Mouse (Mus musculus) hindbrain, postnatal 0 days (tissue): ENCODE data around the gene Dmrtc2. TPM values are rescaled to one million over a fixed set of nuclear protein-coding genes. Genes with fewer than 3 reads are reported as not detected.

ENCODE experiments used
- ATAC-seq: fragments of 200-750 bp; cut with Nextera tagmentation; 2 replicates; pipeline ENCODE4 v1.8.0; 2017; ENCODE audit warnings: mild to moderate bottlenecking, moderate TSS enrichment, moderate library complexity
- DNase-seq: peaks from one replicate; pipeline ENCODE4 v3.0.0-alpha.2; 2015; ENCODE audit warnings: low spot score
- H3K27ac ChIP-seq: fragments of 300-500 bp; sonication (generic); 2 replicates; pipeline ENCODE4 v1.5.1; 2014; ENCODE audit warnings: mild to moderate bottlenecking
- H3K27me3 ChIP-seq: fragments of 300-500 bp; sonication (generic); 2 replicates; pipeline ENCODE4 v1.6.1; 2014; ENCODE audit warnings: low read length, mixed read lengths; ENCODE audit not compliant: insufficient read depth
- H3K36me3 ChIP-seq: fragments of 300-500 bp; sonication (generic); 2 replicates; pipeline ENCODE4 v1.6.1; 2014; ENCODE audit warnings: low read length, mixed read lengths; ENCODE audit not compliant: insufficient read depth
- H3K4me1 ChIP-seq: fragments of 300-500 bp; sonication (generic); 2 replicates; pipeline ENCODE4 v1.6.1; 2014; ENCODE audit warnings: antibody characterized with exemption, low read length, mixed read lengths; ENCODE audit not compliant: insufficient read depth
- H3K4me2 ChIP-seq: fragments of 300-500 bp; sonication (generic); 2 replicates; pipeline ENCODE4 v1.6.1; 2014; ENCODE audit warnings: low read depth, mild to moderate bottlenecking, low read length, moderate library complexity, mixed read lengths
- H3K4me3 ChIP-seq: fragments of 300-500 bp; sonication (generic); 2 replicates; pipeline ENCODE4 v1.5.1; 2014; ENCODE audit warnings: low read length
- H3K9ac ChIP-seq: fragments of 300-500 bp; sonication (generic); replicated peaks from 2 replicates; pipeline ENCODE4 v1.6.1; 2014; ENCODE audit warnings: mild to moderate bottlenecking, low read length, moderate library complexity, mixed read lengths
- H3K9me3 ChIP-seq: fragments of 300-500 bp; sonication (generic); 2 replicates; pipeline ENCODE4 v1.6.1; 2016; ENCODE audit warnings: low read length, mixed read lengths
- CTCF ChIP-seq: IDR thresholded peaks from 2 replicates; pipeline ENCODE4 v1.5.1; 2016; ENCODE audit warnings: antibody characterized with exemption, control low read depth, low read depth
- WGBS: fragments of 180-500 bp; shearing (Covaris S2); extraction: QIAGEN DNeasy Blood & Tissue Kit; methylation state at CpG from one replicate; pipeline ENCODE4 v1.1.7; 2014; 5-methylcytosine and 5-hydroxymethylcytosine counted together
- polyA plus RNA-seq: library from polyadenylated mRNA; unstranded; fragments of >200 nt; fragmentation: Nextera tagmentation; extraction: Ambion mirVana; gene quantifications from 2 replicates; pipeline ENCODE4 v1.2.1, GENCODE M21; 2015
- total RNA-seq: library from RNA; depleted of rRNA; stranded (reverse); fragments of >200 nt; gene quantifications from 2 replicates; pipeline ENCODE4 v1.2.3, GENCODE M21; 2014; rRNA removed

The Dmrtc2 gene
- total and polyA plus RNA-seq, 2 experiments from 2014 or later: 0.18 TPM; not detected in 1

GRCm38 (mm10) chr7:24906551-24906950 lies 36.7 kb downstream of the Dmrtc2 start:
- Histone ChIP-seq H3K4me1 (peaks cover 6% of the 10 kb centered on the region; the same call in 1 of the 2 replicates), H3K9ac (no peak overlapping the region), H3K4me2 (no peak overlapping the region), H3K27ac (no peak overlapping the region), H3K4me3 (no peak overlapping the region), H3K9me3 (no peaks in the 10 kb centered on the region), H3K27me3 (no peaks in the 10 kb centered on the region), H3K36me3 (peaks cover 6% of the 10 kb centered on the region; the same call in 1 of the 2 replicates)
- TF ChIP-seq CTCF: no peak
- DNase-seq (no peak), ATAC-seq (no peak)
- 45% methylated on average over 6 of the region's 6 CpGs for WGBS

DNA sequence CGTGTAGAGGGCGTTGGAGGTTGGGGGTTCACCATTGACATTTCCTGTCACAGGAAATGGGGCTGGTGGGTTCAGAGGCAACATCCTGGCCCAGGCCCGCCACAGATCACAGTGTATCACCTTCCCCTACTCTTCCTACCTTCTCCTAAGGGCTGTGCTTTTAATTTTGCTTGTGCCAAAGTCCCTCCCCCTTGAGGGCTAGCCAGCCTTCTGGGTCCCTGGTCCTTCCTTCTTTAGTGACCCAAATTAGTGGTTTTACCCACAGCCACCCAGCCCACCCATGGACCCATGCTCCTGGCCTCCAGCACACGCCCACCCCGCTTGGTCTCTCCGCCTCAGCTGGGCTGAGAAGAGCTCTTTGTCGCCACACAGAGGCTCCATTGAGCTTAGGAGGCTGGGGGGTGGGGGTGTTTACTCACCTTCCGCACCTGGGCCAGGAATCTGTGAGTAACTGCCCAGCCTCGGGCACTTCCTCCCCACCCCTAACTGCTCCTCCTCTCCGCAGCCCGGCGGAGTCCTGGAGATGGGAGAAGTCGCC lies 37.4 kb downstream of the Dmrtc2 start:
- DNase-seq: no peak
- Histone ChIP-seq H3K9me3 (no peaks in the 10 kb centered on the region), H3K27ac (no peak overlapping the region), H3K36me3 (peaks cover 6% of the 10 kb centered on the region; the same call in 1 of the 2 replicates), H3K4me2 (no peak overlapping the region), H3K4me3 (no peak overlapping the region), H3K27me3 (no peaks in the 10 kb centered on the region), H3K4me1 (peaks cover 6% of the 10 kb centered on the region; the same call in 1 of the 2 replicates), H3K9ac (no peak overlapping the region)
- 47% methylated on average over 13 of the region's 13 CpGs for WGBS
- 0 out of 2 replicates have a peak, but pooled peaks have one; percentile 4 for TF ChIP-seq CTCF
- ATAC-seq: no peak

DNA sequence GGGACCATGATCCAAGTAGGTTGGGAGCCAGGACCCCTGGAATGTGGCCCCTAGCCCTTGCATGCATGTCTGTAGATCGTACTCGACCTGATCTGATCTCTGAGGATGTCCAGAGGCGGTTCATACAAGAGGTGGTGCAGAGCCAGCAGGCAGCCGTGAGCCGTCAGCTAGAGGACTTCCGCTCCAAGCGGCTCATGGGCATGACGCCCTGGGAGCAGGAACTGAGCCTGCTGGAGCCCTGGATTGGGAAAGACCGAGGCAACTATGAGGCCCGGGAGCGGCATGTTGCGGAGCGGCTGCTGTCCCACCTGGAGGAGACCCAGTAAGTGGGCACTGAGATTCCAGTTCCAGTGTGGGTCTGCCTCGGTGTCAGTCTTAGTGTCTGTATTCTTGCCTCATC lies 42.6 kb downstream of the Dmrtc2 start:
- H3K4me2 ChIP-seq: no peak overlapping the region
- ATAC-seq (no peak), DNase-seq (no peak)
- no peaks in the 10 kb centered on the region for H3K4me1 ChIP-seq
- WGBS: 91% methylated on average over 14 of the region's 14 CpGs
- peaks cover 16% of the 10 kb centered on the region; the same call in 1 of the 2 replicates for H3K36me3 ChIP-seq
- no peak for TF ChIP-seq CTCF
- H3K27me3 ChIP-seq: no peaks in the 10 kb centered on the region
- H3K27ac ChIP-seq: no peak overlapping the region
- no peak overlapping the region for H3K4me3 ChIP-seq
- H3K9me3 ChIP-seq: no peaks in the 10 kb centered on the region
- no peak overlapping the region for H3K9ac ChIP-seq

- Histone ChIP-seq H3K4me2 (no peak overlapping the region), H3K4me3 (no peak overlapping the region), H3K4me1 (no peaks in the 10 kb centered on the region), H3K27ac (no peak overlapping the region), H3K36me3 (peaks cover 54% of the 10 kb centered on the region), H3K9me3 (no peaks in the 10 kb centered on the region), H3K27me3 (no peaks in the 10 kb centered on the region), H3K9ac (no peak overlapping the region)
- peak; percentile 30; the same call in 1 of the 2 replicates for ATAC-seq
- WGBS: 94% methylated on average over 20 of the region's 20 CpGs
- TF ChIP-seq CTCF: no peak
- DNase-seq: no peak
These were observed 49.0 kb downstream of the Dmrtc2 start for GRCm38 (mm10) chr7:24918763-24919323.

DNA sequence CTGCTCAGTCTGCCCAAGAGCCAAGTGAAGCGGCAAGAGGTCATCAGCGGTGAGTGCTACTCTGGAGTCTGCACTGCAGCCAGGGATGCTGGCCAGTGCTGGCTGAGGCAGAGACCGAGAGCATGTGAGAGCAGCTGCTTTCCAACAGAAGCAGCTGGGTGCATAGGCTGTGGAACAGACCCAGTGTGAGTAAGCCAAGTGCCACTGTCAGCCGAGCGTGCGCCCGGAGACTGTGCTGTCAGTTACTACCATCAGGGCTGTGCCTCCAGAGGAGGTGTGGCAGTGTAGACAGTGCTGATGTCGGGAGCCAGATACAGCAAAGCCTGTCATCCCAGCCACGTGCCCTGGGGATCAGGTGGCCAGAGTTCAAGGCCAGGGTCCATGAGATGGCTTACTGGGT lies 49.9 kb downstream of the Dmrtc2 start:
- no peak overlapping the region for H3K27ac ChIP-seq
- H3K4me3 ChIP-seq: no peak overlapping the region
- no peaks in the 10 kb centered on the region for H3K4me1 ChIP-seq
- no peaks in the 10 kb centered on the region for H3K27me3 ChIP-seq
- peak; percentile 66 for DNase-seq
- H3K9ac ChIP-seq: no peak overlapping the region
- peaks cover 61% of the 10 kb centered on the region for H3K36me3 ChIP-seq
- no peaks in the 10 kb centered on the region for H3K9me3 ChIP-seq
- peak; percentile 72 for ATAC-seq
- 59% methylated on average over 9 of the region's 9 CpGs for WGBS
- no peak for TF ChIP-seq CTCF
- H3K4me2 ChIP-seq: no peak overlapping the region

Other genes starting within 250 kb of the Dmrtc2 start
- 1.3 and 1.4 TPM in 2 replicates for gene Lypd3, start 233.5 kb upstream of the Dmrtc2 start, total RNA-seq
- gene Lypd3, start 233.5 kb upstream of the Dmrtc2 start, polyA plus RNA-seq: 1.2 and 1.3 TPM in 2 replicates
- not detected in 2 replicates for gene Tex101, start 193.4 kb upstream of the Dmrtc2 start, total RNA-seq
- not detected in 2 replicates for gene Tex101, start 193.4 kb upstream of the Dmrtc2 start, polyA plus RNA-seq
- not detected in 2 replicates for gene BC049730, start 160.8 kb upstream of the Dmrtc2 start, total RNA-seq
- gene BC049730, start 160.8 kb upstream of the Dmrtc2 start, polyA plus RNA-seq: not detected in 2 replicates
- not detected in 2 replicates for gene Gm4763, start 143.1 kb upstream of the Dmrtc2 start, total RNA-seq
- gene Gm4763, start 143.1 kb upstream of the Dmrtc2 start, polyA plus RNA-seq: not detected in 2 replicates
- 2.2 and 2.8 TPM in 2 replicates for gene Cd177, start 109.7 kb upstream of the Dmrtc2 start, total RNA-seq
- 0.38 and 0.55 TPM in 2 replicates for gene Cd177, start 109.7 kb upstream of the Dmrtc2 start, polyA plus RNA-seq
- not detected in 2 replicates for gene Ceacam10, start 92.9 kb upstream of the Dmrtc2 start, total RNA-seq
- 0.63 and 0.80 TPM in 2 replicates for gene Ceacam10, start 92.9 kb upstream of the Dmrtc2 start, polyA plus RNA-seq
- 0.79 and 2.5 TPM in 2 replicates for gene Gm9844, start 7.8 kb upstream of the Dmrtc2 start, total RNA-seq
- gene Gm9844, start 7.8 kb upstream of the Dmrtc2 start, polyA plus RNA-seq: 31.9 and 32.5 TPM in 2 replicates
- gene Lypd4, start 116 bp upstream of the Dmrtc2 start, total RNA-seq: not detected in 2 replicates
- gene Lypd4, start 116 bp upstream of the Dmrtc2 start, polyA plus RNA-seq: not detected in 2 replicates
- gene Rps19, start 14.3 kb downstream of the Dmrtc2 start, total RNA-seq: 483 and 611 TPM in 2 replicates
- gene Rps19, start 14.3 kb downstream of the Dmrtc2 start, polyA plus RNA-seq: 1,228 and 1,333 TPM in 2 replicates
- gene Cd79a, start 27.3 kb downstream of the Dmrtc2 start, total RNA-seq: 0.10 and 0.11 TPM in 2 replicates
- 0.63 and 0.93 TPM in 2 replicates for gene Cd79a, start 27.3 kb downstream of the Dmrtc2 start, polyA plus RNA-seq
- 16.9 and 33.6 TPM in 2 replicates for gene Arhgef1, start 32.9 kb downstream of the Dmrtc2 start, total RNA-seq
- gene Arhgef1, start 32.9 kb downstream of the Dmrtc2 start, polyA plus RNA-seq: 33.9 and 39.0 TPM in 2 replicates
- 0.90 and 6.6 TPM in 2 replicates for gene Gm4881, start 74.4 kb downstream of the Dmrtc2 start, total RNA-seq
- 2.4 TPM in 2 replicates for gene Gm4881, start 74.4 kb downstream of the Dmrtc2 start, polyA plus RNA-seq
- gene Rabac1, start 102.7 kb downstream of the Dmrtc2 start, total RNA-seq: 705 and 708 TPM in 2 replicates
- 497 and 530 TPM in 2 replicates for gene Rabac1, start 102.7 kb downstream of the Dmrtc2 start, polyA plus RNA-seq
- 572 and 588 TPM in 2 replicates for gene Atp1a3, start 135.9 kb downstream of the Dmrtc2 start, total RNA-seq
- gene Atp1a3, start 135.9 kb downstream of the Dmrtc2 start, polyA plus RNA-seq: 649 and 730 TPM in 2 replicates
- 141 and 142 TPM in 2 replicates for gene Grik5, start 202.3 kb downstream of the Dmrtc2 start, total RNA-seq
- 14.6 and 14.8 TPM in 2 replicates for gene Grik5, start 202.3 kb downstream of the Dmrtc2 start, polyA plus RNA-seq
- gene Zfp574, start 202.5 kb downstream of the Dmrtc2 start, total RNA-seq: 38.4 and 40.4 TPM in 2 replicates
- 23.7 and 26.3 TPM in 2 replicates for gene Zfp574, start 202.5 kb downstream of the Dmrtc2 start, polyA plus RNA-seq